Mouse (Mus musculus) midbrain, embryonic 15.5 days (tissue): ENCODE measurements at regions not wholly inside any gene's neighbourhood (a gene's known extent, or its start where the extent isn't known, plus 50 kb on each side); places are given as distances from the start of the nearest gene placed in this dataset.

Source experiments
- ATAC-seq: fragments of 200-750 bp; cut with Nextera tagmentation; replicated peaks from 2 replicates; pipeline ENCODE4 v1.8.0; 2017; ENCODE audit warnings: moderate TSS enrichment
- H3K27ac ChIP-seq: fragments of 300-500 bp; sonication (generic); 2 replicates; pipeline ENCODE4 v1.5.1; 2015; ENCODE audit warnings: mild to moderate bottlenecking, inconsistent platforms
- H3K27me3 ChIP-seq: fragments of 300-500 bp; sonication (generic); replicated peaks from 2 replicates; pipeline ENCODE4 v1.6.1; 2015; ENCODE audit warnings: inconsistent platforms
- H3K36me3 ChIP-seq: fragments of 300-500 bp; sonication (generic); replicated peaks from 2 replicates; pipeline ENCODE4 v1.6.1; 2015; ENCODE audit warnings: inconsistent platforms
- H3K4me1 ChIP-seq: fragments of 300-500 bp; sonication (generic); 2 replicates; pipeline ENCODE4 v1.6.1; 2015; ENCODE audit warnings: inconsistent platforms
- H3K4me2 ChIP-seq: fragments of 300-500 bp; sonication (generic); 2 replicates; pipeline ENCODE4 v1.6.1; 2015; ENCODE audit warnings: inconsistent platforms, mild to moderate bottlenecking, moderate library complexity
- H3K4me3 ChIP-seq: fragments of 300-500 bp; sonication (generic); 2 replicates; pipeline ENCODE4 v1.5.1; 2015; ENCODE audit warnings: mild to moderate bottlenecking, inconsistent platforms
- H3K9ac ChIP-seq: fragments of 300-500 bp; sonication (generic); 2 replicates; pipeline ENCODE4 v1.6.1; 2015; ENCODE audit warnings: mild to moderate bottlenecking, inconsistent platforms
- H3K9me3 ChIP-seq: fragments of 300-500 bp; sonication (generic); 2 replicates; pipeline ENCODE4 v1.6.1; 2016; ENCODE audit warnings: inconsistent platforms
- WGBS: fragments of 180-500 bp; shearing (Covaris S2); methylation state at CpG from one replicate; pipeline ENCODE4 v1.1.7; 2015; ENCODE audit warnings: mixed read lengths; 5-methylcytosine and 5-hydroxymethylcytosine counted together

DNA sequence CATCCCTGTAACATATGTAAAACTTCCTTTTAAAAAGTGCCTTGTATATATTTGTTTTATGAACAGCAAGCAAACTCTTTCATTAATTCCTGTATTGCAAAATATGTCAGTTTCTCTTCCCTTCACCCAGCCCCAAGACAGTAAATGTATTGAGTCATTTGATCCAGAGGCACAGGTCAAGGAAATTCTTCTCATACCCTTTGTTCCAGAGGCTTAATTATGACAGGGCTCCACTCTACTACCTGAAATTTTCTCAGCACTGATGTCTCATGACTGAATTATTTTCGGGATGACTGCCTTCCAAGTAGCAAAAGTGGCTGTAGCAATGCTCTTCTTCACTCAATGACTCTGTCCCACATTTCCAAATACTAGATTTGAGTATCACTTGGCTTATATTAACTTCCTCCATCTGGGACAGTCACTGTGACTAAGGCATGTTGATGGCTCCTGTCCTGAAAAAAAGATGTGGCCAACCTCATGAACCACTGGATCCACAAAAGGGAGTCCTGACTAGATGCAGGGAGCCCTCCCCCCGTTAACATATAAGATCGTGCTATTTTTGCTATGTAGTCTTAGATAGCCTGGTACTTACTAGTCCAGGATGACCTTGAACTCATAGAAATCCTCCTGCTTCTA, 80.3 kb upstream of the Rbpj start:
- H3K4me2 ChIP-seq: no peak overlapping the region
- no peaks in the 10 kb centered on the region for H3K9me3 ChIP-seq
- no peak overlapping the region for H3K4me3 ChIP-seq
- H3K27ac ChIP-seq: no peak overlapping the region
- WGBS: 89% methylated on average over 3 of the region's 3 CpGs
- H3K9ac ChIP-seq: no peak overlapping the region
- no peaks in the 10 kb centered on the region for H3K27me3 ChIP-seq
- no peaks in the 10 kb centered on the region for H3K4me1 ChIP-seq
- no peak for ATAC-seq
- H3K36me3 ChIP-seq: no peaks in the 10 kb centered on the region

- Histone ChIP-seq H3K9ac (no peak overlapping the region), H3K27me3 (no peaks in the 10 kb centered on the region), H3K4me2 (no peak overlapping the region), H3K4me3 (no peak overlapping the region), H3K4me1 (no peaks in the 10 kb centered on the region), H3K9me3 (no peaks in the 10 kb centered on the region), H3K36me3 (no peaks in the 10 kb centered on the region), H3K27ac (no peak overlapping the region)
- no peak for ATAC-seq
- 82% methylated on average over 2 of the region's 2 CpGs for WGBS
Observed at GRCm38 (mm10) chr5:53393571-53393970, 72.4 kb upstream of the Rbpj start.

DNA sequence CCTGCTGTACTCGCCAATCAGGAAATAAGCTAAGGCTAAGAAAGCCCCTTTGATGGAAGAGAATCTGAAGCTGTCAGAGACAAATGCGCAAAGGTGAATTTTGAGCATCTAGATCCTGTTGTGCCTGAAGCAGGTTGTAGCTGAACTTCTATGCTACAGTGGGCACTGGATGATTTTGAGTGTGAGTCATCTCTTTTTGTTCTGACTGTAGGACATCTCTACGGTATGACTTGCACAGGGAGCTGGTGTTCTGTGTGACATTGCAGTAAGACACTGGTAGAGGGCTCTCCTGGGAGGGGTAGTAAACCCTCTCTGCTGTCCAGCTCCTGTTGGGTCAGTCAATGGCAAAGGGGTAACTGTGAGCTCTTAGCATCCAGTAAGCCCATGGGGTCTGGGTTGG, 71.4 kb upstream of the Rbpj start:
- no peak for ATAC-seq
- Histone ChIP-seq H3K4me1 (no peaks in the 10 kb centered on the region), H3K9ac (no peak overlapping the region), H3K27me3 (no peaks in the 10 kb centered on the region), H3K36me3 (no peaks in the 10 kb centered on the region), H3K4me2 (no peak overlapping the region), H3K9me3 (no peaks in the 10 kb centered on the region), H3K4me3 (no peak overlapping the region), H3K27ac (no peak overlapping the region)
- WGBS: 88% methylated on average over 3 of the region's 3 CpGs

DNA sequence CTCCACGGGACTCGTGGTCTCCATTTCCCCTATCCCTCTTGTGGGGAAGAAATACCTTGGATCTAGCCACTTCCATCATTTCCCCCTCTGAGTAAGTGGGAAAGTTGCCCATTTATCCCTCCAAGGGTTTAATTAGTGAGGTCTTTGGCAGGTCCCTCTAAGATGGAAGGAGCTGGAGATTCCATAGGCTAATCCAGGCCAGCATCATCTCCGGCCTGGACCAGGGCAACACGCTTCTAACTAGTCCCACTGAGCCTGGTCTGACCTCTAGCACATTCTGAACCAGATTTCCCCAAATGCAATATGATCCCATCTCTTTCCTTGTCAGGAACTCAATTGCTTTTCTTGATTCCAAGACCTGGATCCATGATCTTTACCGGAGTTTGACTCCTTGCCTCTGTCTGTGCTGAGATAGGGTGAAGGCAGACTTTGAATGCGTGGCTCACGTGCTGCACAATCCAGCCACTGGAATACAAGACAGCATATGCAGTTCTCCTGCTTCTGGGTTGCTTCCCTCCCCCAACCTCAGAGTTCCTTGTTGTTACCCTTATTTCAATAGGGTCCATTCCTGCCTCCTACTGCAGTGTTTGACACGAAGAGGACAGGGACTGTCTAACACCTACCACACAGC, 67.4 kb upstream of the Rbpj start:
- 92% methylated on average over 8 of the region's 8 CpGs for WGBS
- no peaks in the 10 kb centered on the region for H3K36me3 ChIP-seq

DNA sequence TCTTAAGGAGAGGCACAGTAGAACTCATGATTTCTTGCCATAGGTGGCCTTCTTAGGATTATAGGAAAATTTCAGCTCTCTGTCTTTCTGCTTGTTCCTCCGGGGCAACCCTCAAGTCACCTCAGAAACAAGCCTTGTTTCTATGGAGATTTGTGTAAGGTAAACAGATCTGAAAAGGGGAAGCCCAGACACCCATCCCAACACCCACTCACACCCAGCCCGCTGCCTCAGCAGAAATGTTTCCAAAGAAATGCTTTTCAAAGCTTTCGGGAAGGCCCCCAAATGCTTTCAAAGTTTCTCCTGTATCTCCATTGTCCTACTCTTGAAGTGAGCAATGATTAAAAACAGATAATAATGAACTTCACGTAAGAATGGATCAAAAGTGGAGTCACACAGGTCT, 64.9 kb upstream of the Rbpj start:
- H3K27me3 ChIP-seq: no peaks in the 10 kb centered on the region
- no peaks in the 10 kb centered on the region for H3K36me3 ChIP-seq
- 69% methylated on average over 4 of the region's 4 CpGs for WGBS
- ATAC-seq: no peak
- no peaks in the 10 kb centered on the region for H3K4me1 ChIP-seq
- no peaks in the 10 kb centered on the region for H3K9me3 ChIP-seq
- no peak overlapping the region for H3K4me2 ChIP-seq
- H3K27ac ChIP-seq: no peak overlapping the region
- no peak overlapping the region for H3K4me3 ChIP-seq
- H3K9ac ChIP-seq: no peak overlapping the region

More for the DNA sequence above, 67.4 kb upstream of the Rbpj start:
- no peaks in the 10 kb centered on the region for H3K4me1 ChIP-seq
- ATAC-seq: no peak
- no peaks in the 10 kb centered on the region for H3K27me3 ChIP-seq
- no peak overlapping the region for H3K27ac ChIP-seq
- H3K9me3 ChIP-seq: no peaks in the 10 kb centered on the region
- H3K4me2 ChIP-seq: no peak overlapping the region
- H3K4me3 ChIP-seq: no peak overlapping the region
- no peak overlapping the region for H3K9ac ChIP-seq

DNA sequence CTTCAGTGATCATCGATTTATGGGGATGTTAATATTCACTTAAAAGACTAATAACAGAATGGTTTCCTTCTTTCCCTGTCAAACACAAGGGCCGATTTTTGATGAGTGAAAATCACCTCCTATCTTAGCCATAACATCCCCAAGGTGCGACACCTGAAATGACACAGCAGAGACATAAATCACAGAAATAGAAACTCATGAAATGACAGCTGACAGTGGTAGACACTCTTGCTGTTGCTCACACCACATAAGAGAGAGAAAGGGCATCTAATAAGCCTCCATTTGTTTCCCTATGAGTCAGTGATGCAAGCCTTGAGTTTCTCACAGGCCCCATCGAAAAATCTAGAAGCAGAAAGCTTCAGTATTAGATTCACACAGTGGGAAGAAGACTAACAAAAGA, 63.9 kb upstream of the Rbpj start:
- H3K4me1 ChIP-seq: no peaks in the 10 kb centered on the region
- H3K27ac ChIP-seq: no peak overlapping the region
- H3K9ac ChIP-seq: no peak overlapping the region
- ATAC-seq: no peak
- WGBS: 88% methylated on average over 4 of the region's 4 CpGs
- H3K4me3 ChIP-seq: no peak overlapping the region
- H3K9me3 ChIP-seq: no peaks in the 10 kb centered on the region
- no peaks in the 10 kb centered on the region for H3K27me3 ChIP-seq
- H3K4me2 ChIP-seq: no peak overlapping the region
- no peaks in the 10 kb centered on the region for H3K36me3 ChIP-seq

GRCm38 (mm10) chr5:53402619-53403151, 63.3 kb upstream of the Rbpj start:
- Histone ChIP-seq H3K4me3 (no peak overlapping the region), H3K9me3 (no peaks in the 10 kb centered on the region), H3K4me1 (no peaks in the 10 kb centered on the region), H3K27ac (no peak overlapping the region), H3K27me3 (no peaks in the 10 kb centered on the region), H3K4me2 (no peak overlapping the region), H3K9ac (no peak overlapping the region), H3K36me3 (no peaks in the 10 kb centered on the region)
- ATAC-seq: no peak
- WGBS: 85% methylated on average over 9 of the region's 9 CpGs

GRCm38 (mm10) chr5:53405929-53406328, 60.0 kb upstream of the Rbpj start:
- Histone ChIP-seq H3K9ac (no peak overlapping the region), H3K9me3 (no peaks in the 10 kb centered on the region), H3K4me2 (no peak overlapping the region), H3K4me1 (no peaks in the 10 kb centered on the region), H3K36me3 (no peaks in the 10 kb centered on the region), H3K27me3 (no peaks in the 10 kb centered on the region), H3K27ac (no peak overlapping the region), H3K4me3 (no peak overlapping the region)
- ATAC-seq: no peak
- WGBS: 76% methylated on average over 5 of the region's 5 CpGs

GRCm38 (mm10) chr5:53407646-53408045, 58.3 kb upstream of the Rbpj start:
- no peak overlapping the region for H3K4me3 ChIP-seq
- no peaks in the 10 kb centered on the region for H3K4me1 ChIP-seq
- no peaks in the 10 kb centered on the region for H3K9me3 ChIP-seq
- ATAC-seq: no peak
- H3K9ac ChIP-seq: no peak overlapping the region
- H3K36me3 ChIP-seq: no peaks in the 10 kb centered on the region
- 93% methylated on average over 2 of the region's 2 CpGs for WGBS
- H3K27ac ChIP-seq: no peak overlapping the region
- H3K4me2 ChIP-seq: no peak overlapping the region
- no peaks in the 10 kb centered on the region for H3K27me3 ChIP-seq

DNA sequence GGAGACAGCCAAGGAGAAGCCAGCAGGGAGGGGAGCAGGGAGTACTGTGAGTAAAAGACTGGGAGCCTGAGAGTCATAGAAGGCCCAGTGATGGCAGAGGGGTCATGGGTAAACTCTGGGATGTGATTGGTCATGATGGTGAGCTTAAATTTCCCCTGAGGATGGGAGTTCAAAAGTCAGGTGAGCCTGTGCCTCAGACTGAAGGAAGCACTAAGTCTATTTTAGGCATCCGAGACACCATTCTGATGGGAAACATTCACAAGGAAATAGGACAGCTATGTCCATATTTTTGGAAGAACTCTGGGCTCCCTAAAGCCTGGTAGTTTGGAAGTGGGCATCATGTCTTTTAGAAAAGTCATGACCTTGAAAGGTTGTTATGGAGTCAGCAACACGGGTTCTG, 57.7 kb upstream of the Rbpj start:
- Histone ChIP-seq H3K27ac (no peak overlapping the region), H3K4me2 (no peak overlapping the region), H3K36me3 (no peaks in the 10 kb centered on the region), H3K9me3 (no peaks in the 10 kb centered on the region), H3K27me3 (no peaks in the 10 kb centered on the region), H3K4me3 (no peak overlapping the region), H3K9ac (no peak overlapping the region), H3K4me1 (no peaks in the 10 kb centered on the region)
- ATAC-seq: no peak
- WGBS: 91% methylated on average over 2 of the region's 2 CpGs

DNA sequence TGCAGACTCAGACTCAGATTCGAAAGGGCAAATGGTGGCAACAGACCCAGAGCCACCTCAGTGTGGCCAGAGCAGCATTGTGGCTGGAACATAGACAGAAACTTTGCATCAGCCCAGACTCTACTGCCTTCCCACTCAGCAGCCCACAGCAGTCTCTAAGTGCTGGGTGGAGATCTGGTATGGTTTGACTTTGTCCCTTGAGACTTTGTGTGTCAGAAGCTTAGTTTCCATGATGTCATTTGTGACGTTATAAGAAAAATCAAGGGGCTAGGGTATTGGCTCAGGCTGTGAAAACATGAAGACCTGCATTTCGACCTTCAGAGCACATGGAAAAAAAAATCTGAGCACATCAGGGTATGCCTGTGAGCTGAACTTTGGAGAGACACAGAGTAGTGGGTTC, 56.2 kb upstream of the Rbpj start:
- Histone ChIP-seq H3K4me1 (no peaks in the 10 kb centered on the region), H3K9me3 (no peaks in the 10 kb centered on the region), H3K9ac (no peak overlapping the region), H3K36me3 (no peaks in the 10 kb centered on the region), H3K4me3 (no peak overlapping the region), H3K4me2 (no peak overlapping the region), H3K27ac (no peak overlapping the region), H3K27me3 (no peaks in the 10 kb centered on the region)
- ATAC-seq: no peak
- WGBS: 83% methylated on average over 3 of the region's 3 CpGs

DNA sequence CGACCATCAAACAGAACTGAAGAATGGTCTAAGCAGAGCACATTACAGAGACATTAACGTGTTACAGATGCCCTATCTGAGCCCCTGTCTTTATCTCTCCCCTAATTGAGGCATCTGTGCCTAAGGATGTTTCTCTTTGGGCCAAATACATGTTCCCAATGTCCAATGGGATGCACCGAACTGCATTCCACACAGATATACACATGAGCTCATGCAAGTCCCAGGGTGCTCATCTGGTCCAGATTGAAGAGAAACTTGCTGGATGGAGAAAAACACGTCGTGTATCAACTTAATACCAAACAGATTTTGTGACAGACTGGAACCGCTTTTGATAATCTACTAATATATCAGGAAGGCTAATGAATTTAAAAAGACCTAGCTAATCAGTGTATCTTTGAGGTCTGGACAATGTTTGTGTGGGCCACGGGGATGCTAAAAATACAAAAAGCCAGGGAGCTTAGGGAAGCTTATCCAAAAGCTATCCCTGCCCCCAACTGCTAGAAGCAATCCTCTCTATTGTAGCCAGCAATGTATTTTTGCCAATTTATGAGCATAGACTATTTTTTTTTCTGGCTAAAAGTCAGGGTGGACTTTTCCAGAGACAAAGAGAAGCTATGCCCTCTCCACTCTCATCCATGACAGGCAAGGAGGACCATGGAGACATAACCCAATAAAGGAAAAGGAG, 53.4 kb upstream of the Rbpj start:
- no peak for ATAC-seq
- H3K9me3 ChIP-seq: no peaks in the 10 kb centered on the region
- H3K27me3 ChIP-seq: no peaks in the 10 kb centered on the region
- H3K4me1 ChIP-seq: no peaks in the 10 kb centered on the region
- H3K4me3 ChIP-seq: no peak overlapping the region
- WGBS: 76% methylated on average over 7 of the region's 7 CpGs
- H3K27ac ChIP-seq: no peak overlapping the region
- no peaks in the 10 kb centered on the region for H3K36me3 ChIP-seq
- H3K4me2 ChIP-seq: no peak overlapping the region
- H3K9ac ChIP-seq: no peak overlapping the region

GRCm38 (mm10) chr5:53413677-53414076, 52.3 kb upstream of the Rbpj start:
- Histone ChIP-seq H3K4me3 (no peak overlapping the region), H3K9me3 (no peaks in the 10 kb centered on the region), H3K36me3 (no peaks in the 10 kb centered on the region), H3K27ac (no peak overlapping the region), H3K9ac (no peak overlapping the region), H3K4me1 (no peaks in the 10 kb centered on the region), H3K27me3 (no peaks in the 10 kb centered on the region), H3K4me2 (no peak overlapping the region)
- no peak for ATAC-seq
- WGBS: 89% methylated on average over 3 of the region's 3 CpGs
